Mouse (Mus musculus): ENCODE measurements at regions not wholly inside any gene's neighbourhood (a gene's known extent, or its start where the extent isn't known, plus 50 kb on each side); places are given as distances from the start of the nearest gene placed in this dataset.
A peak's percentile ranks its signal among the peaks of the same experiment; 100 is the strongest.

DNA sequence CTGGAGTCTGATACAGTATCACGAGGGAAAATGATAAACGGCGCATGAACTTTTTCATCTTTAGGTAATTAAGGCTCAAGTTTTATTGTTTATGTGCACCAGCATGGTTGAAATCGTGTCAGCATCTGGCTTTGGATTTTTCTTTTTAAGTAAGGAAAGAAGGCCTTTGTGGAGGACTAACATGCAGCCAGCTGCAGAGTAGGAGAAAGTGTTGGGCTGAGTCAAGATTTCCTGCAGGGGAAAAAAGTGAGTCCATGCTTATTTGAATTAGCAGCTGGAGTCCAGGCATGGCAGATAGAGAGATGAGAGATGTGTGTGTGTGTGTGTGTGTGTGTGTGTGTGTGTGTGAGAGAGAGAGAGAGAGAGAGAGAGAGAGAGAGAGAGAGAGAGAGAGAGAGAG lies 124.0 kb upstream of the Pdzrn3 start:
- ATAC-seq (replicated peaks; ENCODE audit: extremely low read depth, insufficient read depth, low FRiP score), result no peak
- WGBS, result 67% methylated on average over 4 of the region's 4 CpGs
- Histone ChIP-seq H3K27me3 (ENCODE audit: control insufficient read depth, insufficient read depth, low read length) (no peaks in the 10 kb centered on the region), H3K4me1 (ENCODE audit: control insufficient read depth, insufficient read depth, low read length) (no peaks in the 10 kb centered on the region), H3K4me3 (ENCODE audit: low read length) (no peak overlapping the region), H3K4me2 (ENCODE audit: low read depth, low read length) (no peak overlapping the region), H3K27ac (ENCODE audit: low read length) (peak overlapping the region; percentile 60), H3K9ac (ENCODE audit: low read length) (no peak overlapping the region), H3K9me3 (replicated peaks; ENCODE audit: control insufficient read depth, low read length) (no peaks in the 10 kb centered on the region), H3K36me3 (ENCODE audit: control insufficient read depth, insufficient read depth) (no peaks in the 10 kb centered on the region)

DNA sequence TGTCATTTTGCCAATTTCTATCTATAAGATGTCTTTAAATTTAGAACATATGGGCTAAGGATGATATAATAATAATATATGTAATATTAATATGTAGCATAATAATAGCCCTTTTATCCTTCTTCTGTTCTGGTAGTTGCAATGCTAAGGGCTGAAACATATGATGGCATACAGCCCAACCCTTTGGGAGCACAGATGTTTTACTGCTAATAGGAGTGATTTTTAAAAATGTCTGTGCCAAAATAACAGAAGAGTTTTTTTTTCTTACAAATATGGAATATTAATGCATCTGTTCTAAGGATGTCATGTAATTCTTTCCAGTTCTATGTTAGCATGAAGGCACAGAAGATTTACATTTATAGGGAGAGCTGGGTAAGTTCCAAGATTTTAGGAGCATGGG lies 122.5 kb upstream of the Pdzrn3 start:
- no peak for ATAC-seq (replicated peaks; ENCODE audit: extremely low read depth, insufficient read depth, low FRiP score)
- no peak overlapping the region for H3K9ac ChIP-seq (ENCODE audit: low read length)
- no peaks in the 10 kb centered on the region for H3K4me1 ChIP-seq (ENCODE audit: control insufficient read depth, insufficient read depth, low read length)
- no peak overlapping the region for H3K27ac ChIP-seq (ENCODE audit: low read length)
- no peaks in the 10 kb centered on the region for H3K36me3 ChIP-seq (ENCODE audit: control insufficient read depth, insufficient read depth)
- no peak overlapping the region for H3K4me3 ChIP-seq (ENCODE audit: low read length)
- H3K27me3 ChIP-seq (ENCODE audit: control insufficient read depth, insufficient read depth, low read length), result no peaks in the 10 kb centered on the region
- no peak overlapping the region for H3K4me2 ChIP-seq (ENCODE audit: low read depth, low read length)
- no peaks in the 10 kb centered on the region for H3K9me3 ChIP-seq (replicated peaks; ENCODE audit: control insufficient read depth, low read length)

DNA sequence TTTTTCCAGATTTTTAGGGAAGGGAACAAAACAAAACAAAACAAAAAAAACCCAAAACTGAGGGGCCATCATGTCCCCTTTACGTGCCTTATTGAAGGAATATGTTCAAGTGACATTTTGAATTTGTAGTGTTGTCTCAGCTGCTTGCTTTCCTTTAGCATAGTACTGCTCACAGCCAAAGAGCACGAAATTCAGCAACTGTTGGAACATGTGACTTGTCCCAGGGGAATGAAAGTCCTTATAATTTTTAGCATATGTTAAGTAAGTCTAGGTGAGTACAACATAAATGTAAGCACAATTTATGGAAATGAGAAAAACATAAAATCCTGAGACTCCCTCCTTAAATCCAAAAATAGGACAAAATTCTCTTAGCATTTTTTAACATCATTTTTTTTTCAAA lies 110.8 kb upstream of the Pdzrn3 start:
- 58% methylated on average over 2 of the region's 2 CpGs for WGBS
- H3K4me3 ChIP-seq (ENCODE audit: low read length), result no peak overlapping the region
- no peak for ATAC-seq (replicated peaks; ENCODE audit: extremely low read depth, insufficient read depth, low FRiP score)

DNA sequence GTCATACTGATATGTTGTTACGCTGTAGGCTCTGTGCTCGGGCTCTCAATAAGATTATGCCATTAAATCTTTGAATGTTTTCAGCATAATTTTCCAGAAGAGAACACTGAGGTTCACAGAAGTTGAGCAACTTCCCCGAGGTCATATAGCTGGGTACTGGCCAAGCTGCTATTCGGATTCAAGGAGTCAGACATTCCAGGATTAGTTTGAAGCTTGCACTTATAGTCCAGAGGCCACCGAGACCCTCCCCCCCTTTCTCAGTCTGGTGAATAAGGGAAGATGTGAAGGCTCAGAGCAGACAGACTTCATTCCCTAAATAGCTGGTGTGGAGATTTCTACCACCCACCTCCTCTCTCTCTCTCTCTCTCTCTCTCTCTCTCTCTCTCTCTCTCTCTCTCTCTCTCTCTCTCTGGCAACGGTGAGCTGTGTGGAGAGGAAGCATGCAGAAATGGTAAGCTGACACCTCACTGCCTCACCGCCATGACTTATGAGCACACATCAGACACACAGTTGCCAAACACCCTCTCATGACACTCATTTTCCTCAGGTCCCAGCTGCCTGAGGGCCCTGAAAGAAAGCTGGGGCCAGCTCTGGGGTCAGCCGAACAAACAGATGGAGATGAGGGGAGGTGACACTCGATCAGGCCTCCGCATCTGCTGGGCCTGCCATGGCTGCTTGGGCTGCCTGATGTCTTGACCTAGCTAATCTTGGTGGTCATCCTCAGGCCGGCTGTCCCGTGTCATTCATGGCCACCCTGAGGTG lies 107.0 kb upstream of the Pdzrn3 start:
- no peak overlapping the region for H3K4me3 ChIP-seq (ENCODE audit: low read length)
- ATAC-seq (replicated peaks; ENCODE audit: extremely low read depth, insufficient read depth, low FRiP score), result no peak
- no peak overlapping the region for H3K27ac ChIP-seq (ENCODE audit: low read length)
- peak overlapping the region; percentile 7; the same call in 1 of the 2 replicates for H3K4me2 ChIP-seq (ENCODE audit: low read depth, low read length)
- 39% methylated on average over 12 of the region's 12 CpGs for WGBS
- H3K9me3 ChIP-seq (replicated peaks; ENCODE audit: control insufficient read depth, low read length), result no peaks in the 10 kb centered on the region
- H3K9ac ChIP-seq (ENCODE audit: low read length), result no peak overlapping the region
- H3K4me1 ChIP-seq (ENCODE audit: control insufficient read depth, insufficient read depth, low read length), result peaks cover 10% of the 10 kb centered on the region
- H3K27me3 ChIP-seq (ENCODE audit: control insufficient read depth, insufficient read depth, low read length), result no peaks in the 10 kb centered on the region
- no peaks in the 10 kb centered on the region for H3K36me3 ChIP-seq (ENCODE audit: control insufficient read depth, insufficient read depth)

More for the DNA sequence above, 110.8 kb upstream of the Pdzrn3 start:
- H3K27ac ChIP-seq (ENCODE audit: low read length), result no peak overlapping the region
- H3K9ac ChIP-seq (ENCODE audit: low read length), result no peak overlapping the region
- H3K4me1 ChIP-seq (ENCODE audit: control insufficient read depth, insufficient read depth, low read length), result peaks cover 8% of the 10 kb centered on the region
- no peak overlapping the region for H3K4me2 ChIP-seq (ENCODE audit: low read depth, low read length)
- no peaks in the 10 kb centered on the region for H3K9me3 ChIP-seq (replicated peaks; ENCODE audit: control insufficient read depth, low read length)
- no peaks in the 10 kb centered on the region for H3K27me3 ChIP-seq (ENCODE audit: control insufficient read depth, insufficient read depth, low read length)
- no peaks in the 10 kb centered on the region for H3K36me3 ChIP-seq (ENCODE audit: control insufficient read depth, insufficient read depth)

DNA sequence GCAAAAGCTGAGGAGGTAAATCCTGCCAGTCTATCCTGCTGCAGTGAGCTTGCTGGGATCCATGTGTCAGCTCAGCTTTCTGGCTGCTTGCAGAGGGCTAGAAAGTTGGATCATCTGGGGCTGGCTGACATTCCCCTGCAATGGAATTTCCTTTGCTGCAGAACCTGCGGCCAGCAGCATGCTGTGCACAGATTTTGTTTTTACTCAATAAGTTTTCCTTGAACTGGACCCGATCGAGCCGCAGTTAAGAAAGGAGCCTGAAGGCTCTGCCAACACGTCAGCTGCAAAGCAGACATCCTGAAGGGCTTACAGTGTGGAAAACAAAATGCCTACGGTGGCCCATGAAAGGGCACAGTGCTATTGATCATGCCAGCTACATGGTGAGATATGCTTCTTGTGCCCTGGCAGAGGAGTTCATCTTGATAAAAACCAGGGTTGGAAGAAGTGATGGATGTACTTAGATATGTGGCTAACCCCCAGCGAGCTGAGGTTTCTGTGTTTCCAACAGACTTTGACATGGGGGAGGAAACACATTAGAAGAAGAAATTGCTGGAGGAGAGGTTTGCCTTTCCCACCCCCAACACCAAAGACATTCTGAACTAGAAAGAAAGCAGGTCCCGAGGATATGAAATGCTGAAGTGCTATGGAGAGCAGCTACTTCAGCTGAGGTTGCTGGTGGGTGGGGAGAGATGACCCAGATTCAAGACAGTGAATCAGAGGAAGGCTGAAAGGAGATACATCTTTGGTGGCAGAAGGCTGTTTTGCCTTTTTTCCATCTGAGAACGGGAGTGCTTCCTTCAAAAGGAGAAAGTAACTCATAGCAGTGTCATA lies 105.2 kb upstream of the Pdzrn3 start:
- Histone ChIP-seq H3K9ac (ENCODE audit: low read length) (no peak overlapping the region), H3K4me2 (ENCODE audit: low read depth, low read length) (no peak overlapping the region)

DNA sequence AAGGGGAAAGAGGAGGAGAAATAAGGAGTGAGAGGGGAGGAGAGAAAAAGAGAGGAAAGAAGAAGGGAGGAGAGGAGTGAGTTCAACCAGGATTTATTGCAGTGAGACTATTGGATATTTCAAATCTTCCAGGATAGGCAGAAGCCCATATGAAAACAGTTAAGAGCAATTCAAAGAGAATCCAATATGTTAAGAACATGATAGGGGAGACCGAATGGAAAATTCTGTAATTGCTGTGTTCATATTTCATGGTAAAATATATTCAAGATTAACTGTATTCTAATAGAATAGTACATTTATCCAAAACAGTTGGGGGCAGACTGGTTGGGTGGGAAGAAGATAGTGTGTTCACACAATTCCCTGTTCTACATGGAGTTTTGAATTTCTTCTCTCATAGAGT lies 96.3 kb upstream of the Pdzrn3 start:
- no peak for ATAC-seq (replicated peaks; ENCODE audit: extremely low read depth, insufficient read depth, low FRiP score)
- Histone ChIP-seq H3K27ac (ENCODE audit: low read length) (no peak overlapping the region), H3K9me3 (replicated peaks; ENCODE audit: control insufficient read depth, low read length) (no peaks in the 10 kb centered on the region), H3K4me1 (ENCODE audit: control insufficient read depth, insufficient read depth, low read length) (0 out of 2 replicates have a peak, but pooled peaks cover 2% of the 10 kb centered on the region), H3K9ac (ENCODE audit: low read length) (no peak overlapping the region), H3K36me3 (ENCODE audit: control insufficient read depth, insufficient read depth) (no peaks in the 10 kb centered on the region), H3K4me3 (ENCODE audit: low read length) (no peak overlapping the region), H3K27me3 (ENCODE audit: control insufficient read depth, insufficient read depth, low read length) (no peaks in the 10 kb centered on the region), H3K4me2 (ENCODE audit: low read depth, low read length) (no peak overlapping the region)
- WGBS, result 84% methylated on average over 1 of the region's 1 CpGs

More for the DNA sequence above, 105.2 kb upstream of the Pdzrn3 start:
- peaks cover 10% of the 10 kb centered on the region for H3K4me1 ChIP-seq (ENCODE audit: control insufficient read depth, insufficient read depth, low read length)
- WGBS, result 32% methylated on average over 9 of the region's 9 CpGs
- no peak overlapping the region for H3K27ac ChIP-seq (ENCODE audit: low read length)
- no peak for ATAC-seq (replicated peaks; ENCODE audit: extremely low read depth, insufficient read depth, low FRiP score)
- H3K4me3 ChIP-seq (ENCODE audit: low read length), result no peak overlapping the region
- H3K36me3 ChIP-seq (ENCODE audit: control insufficient read depth, insufficient read depth), result no peaks in the 10 kb centered on the region
- H3K9me3 ChIP-seq (replicated peaks; ENCODE audit: control insufficient read depth, low read length), result no peaks in the 10 kb centered on the region
- H3K27me3 ChIP-seq (ENCODE audit: control insufficient read depth, insufficient read depth, low read length), result no peaks in the 10 kb centered on the region

DNA sequence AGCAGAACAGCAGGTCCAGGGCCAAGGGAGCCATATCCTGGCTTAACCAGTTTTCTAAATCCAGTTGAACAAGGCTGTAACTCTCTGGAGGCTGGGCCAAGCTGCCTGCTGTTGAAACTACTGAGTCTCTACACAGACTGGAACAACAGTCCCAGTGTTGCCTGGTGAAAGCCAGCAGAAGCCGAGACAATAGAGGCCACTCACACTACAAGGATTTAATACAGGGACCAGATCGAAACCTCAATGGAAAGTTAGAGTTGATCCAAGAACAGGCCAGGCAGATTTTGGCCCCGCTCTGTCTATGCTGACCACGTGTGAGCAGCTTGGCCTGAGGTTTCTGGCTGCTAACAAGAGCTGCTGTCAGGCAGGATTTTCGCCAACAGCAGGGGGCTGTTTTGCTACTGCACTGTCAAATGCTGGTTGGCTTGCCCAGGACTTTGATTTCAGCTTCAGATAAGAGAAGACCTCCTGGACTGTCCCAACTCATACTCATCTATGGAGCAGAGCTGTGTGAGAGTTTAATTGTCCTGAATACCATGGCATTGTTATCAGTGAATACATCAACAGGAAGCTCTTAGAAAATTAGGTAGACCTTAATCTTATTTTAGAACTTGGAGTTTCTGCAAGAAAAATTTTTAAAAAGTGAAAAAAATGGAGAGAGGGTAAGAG lies 95.7 kb upstream of the Pdzrn3 start:
- Histone ChIP-seq H3K9ac (ENCODE audit: low read length) (no peak overlapping the region), H3K9me3 (replicated peaks; ENCODE audit: control insufficient read depth, low read length) (no peaks in the 10 kb centered on the region), H3K27me3 (ENCODE audit: control insufficient read depth, insufficient read depth, low read length) (no peaks in the 10 kb centered on the region), H3K4me3 (ENCODE audit: low read length) (no peak overlapping the region), H3K4me2 (ENCODE audit: low read depth, low read length) (no peak overlapping the region), H3K27ac (ENCODE audit: low read length) (no peak overlapping the region), H3K36me3 (ENCODE audit: control insufficient read depth, insufficient read depth) (no peaks in the 10 kb centered on the region), H3K4me1 (ENCODE audit: control insufficient read depth, insufficient read depth, low read length) (0 out of 2 replicates have a peak, but pooled peaks cover 2% of the 10 kb centered on the region)
- no peak for ATAC-seq (replicated peaks; ENCODE audit: extremely low read depth, insufficient read depth, low FRiP score)
- WGBS, result 24% methylated on average over 5 of the region's 5 CpGs

DNA sequence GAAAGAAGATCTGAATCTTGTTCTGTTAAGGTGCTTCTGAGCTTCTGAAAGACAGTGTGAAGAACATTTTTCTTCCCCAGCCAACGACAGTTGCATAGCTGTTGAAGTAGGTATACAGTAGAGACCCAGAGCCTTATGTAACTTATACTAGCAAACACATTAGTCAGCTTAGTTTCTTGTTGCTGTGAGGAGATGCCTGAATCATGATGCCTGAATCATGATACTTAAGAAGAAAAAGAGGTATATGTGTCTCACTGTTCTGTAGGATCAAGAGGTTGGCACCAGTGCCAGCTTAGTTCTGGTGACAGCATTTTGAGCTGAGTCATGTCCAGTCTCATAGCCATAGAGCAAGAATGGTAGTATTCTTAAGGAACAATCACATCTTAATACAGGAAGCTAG lies 87.2 kb upstream of the Pdzrn3 start:
- Histone ChIP-seq H3K9me3 (replicated peaks; ENCODE audit: control insufficient read depth, low read length) (no peaks in the 10 kb centered on the region), H3K9ac (ENCODE audit: low read length) (no peak overlapping the region), H3K4me1 (ENCODE audit: control insufficient read depth, insufficient read depth, low read length) (no peaks in the 10 kb centered on the region), H3K27me3 (ENCODE audit: control insufficient read depth, insufficient read depth, low read length) (no peaks in the 10 kb centered on the region), H3K4me2 (ENCODE audit: low read depth, low read length) (no peak overlapping the region), H3K27ac (ENCODE audit: low read length) (no peak overlapping the region), H3K4me3 (ENCODE audit: low read length) (no peak overlapping the region), H3K36me3 (ENCODE audit: control insufficient read depth, insufficient read depth) (no peaks in the 10 kb centered on the region)
- ATAC-seq (replicated peaks; ENCODE audit: extremely low read depth, insufficient read depth, low FRiP score), result no peak
- 86% methylated on average over 1 of the region's 1 CpGs for WGBS

Data from heart, embryonic 16.5 days (tissue).